Mouse (Mus musculus): ENCODE data around the gene Tnrc18.
"Not testable (repeated sequence)": the region's sequence is repeated elsewhere in the genome, so short reads cannot be mapped to it uniquely, and the experiment has no call there.

The Tnrc18 gene

DNA sequence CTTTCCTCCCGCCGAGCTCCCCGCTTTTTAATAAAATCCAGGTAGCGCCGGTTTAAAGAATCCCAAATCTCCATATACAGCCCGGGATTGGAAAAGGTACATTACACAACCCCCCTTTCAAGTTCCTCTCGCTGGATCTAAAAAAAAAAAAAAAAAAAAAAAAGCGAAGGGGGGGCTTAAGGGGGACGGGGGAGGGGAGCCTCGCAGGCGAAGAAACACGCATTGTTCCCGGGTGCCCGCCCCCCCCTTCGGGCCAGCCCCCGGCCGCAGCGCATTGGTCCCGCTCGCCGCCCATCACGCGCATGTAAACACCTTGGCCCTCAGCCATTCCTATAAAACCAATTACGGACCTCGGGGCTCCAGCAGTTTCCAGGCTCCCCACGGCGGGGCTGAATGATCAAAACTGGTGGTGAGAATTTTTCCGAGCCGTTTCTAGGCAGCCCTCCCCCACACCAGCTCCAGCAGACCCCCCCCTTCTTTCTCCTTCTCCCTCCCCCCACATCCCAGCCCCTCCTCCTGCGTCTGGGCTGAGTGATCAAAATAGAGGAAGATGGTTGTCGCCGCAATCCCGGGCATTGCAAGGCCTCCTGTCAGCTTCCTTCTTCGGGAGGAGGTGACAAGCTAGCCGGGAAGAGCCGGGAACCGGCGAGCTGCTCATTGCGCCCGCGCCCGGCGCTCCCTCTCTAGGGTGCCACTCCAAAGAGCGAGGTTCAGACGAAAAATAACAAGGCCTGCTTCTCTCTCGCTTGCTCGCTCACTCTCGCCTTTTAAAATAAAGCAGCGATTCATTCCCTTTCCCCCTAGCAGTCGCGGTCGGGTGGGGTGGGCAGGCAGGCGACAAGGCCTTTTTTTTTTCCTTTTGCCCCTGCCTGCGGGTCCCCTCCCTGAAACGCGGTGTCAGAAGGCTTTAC, at the start of gene Tnrc18:
Tnrc18 (minus strand) TSS at position 139 of the 911 bp plus-strand sequence.
- DNase-seq = peak; percentile 100

DNA sequence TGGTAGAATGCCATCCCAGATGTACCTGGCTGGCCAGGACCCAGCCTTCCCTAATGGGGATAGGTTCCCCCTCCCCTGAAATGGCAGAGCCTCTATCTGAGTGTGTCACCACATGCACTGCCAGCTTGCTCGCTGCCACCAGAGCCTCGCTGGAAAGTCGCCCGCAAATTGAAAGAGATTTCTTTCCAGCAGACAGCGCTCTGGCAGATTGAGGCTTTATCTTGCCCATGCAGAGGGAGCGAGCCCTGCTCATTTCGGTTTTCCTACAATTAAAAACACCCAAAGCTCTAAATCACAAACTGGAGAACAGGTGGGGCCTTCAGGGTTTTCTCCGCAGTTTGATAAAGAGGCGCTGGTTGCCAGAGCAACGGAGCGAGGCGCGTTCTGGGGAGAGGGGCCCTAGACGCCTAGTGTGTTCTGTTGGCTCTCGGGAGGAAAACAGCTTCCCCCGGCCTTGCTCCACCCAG, 40.3 kb upstream of the Tnrc18 start:
- DNase-seq = peak; percentile 66

DNA sequence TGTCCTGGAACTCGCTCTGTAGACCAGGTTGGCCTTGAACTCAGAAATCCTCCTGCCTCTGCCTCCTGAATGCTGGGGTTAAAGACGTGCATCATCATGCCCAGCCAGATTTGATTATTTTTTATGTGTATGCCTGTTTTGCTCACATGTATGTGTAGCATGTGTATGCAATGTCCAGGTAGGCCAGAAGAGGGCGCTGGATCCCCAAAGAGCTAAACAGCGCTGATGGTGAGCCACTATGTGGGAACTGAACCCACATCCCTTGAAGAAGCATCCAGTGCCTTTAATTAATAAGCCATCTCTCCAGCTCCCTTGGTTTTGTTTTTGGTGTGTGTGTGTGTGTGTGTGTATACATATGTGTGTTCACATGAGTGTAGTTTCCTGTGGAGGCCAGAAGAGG, 38.9 kb upstream of the Tnrc18 start:
- DNase-seq = no peak

DNA sequence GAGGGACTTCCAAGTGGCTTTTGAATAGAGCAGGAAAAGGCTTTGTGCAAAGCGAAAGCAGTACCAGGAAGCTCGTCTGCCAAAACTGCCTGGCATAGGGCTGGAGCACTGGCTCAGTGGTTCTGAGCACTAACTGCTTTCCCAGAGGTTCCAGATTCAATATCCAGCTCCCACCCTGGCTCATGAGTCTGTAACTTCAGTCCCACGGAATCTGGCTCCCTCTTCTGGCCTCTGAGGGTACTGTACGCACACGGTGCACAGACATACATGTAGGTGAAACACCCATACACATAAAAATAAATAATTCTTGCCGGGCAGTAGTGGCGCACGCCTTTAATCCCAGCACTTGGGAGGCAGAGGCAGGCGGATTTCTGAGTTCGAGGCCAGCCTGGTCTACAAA, 37.4 kb upstream of the Tnrc18 start:
- DNase-seq = peak; percentile 38

DNA sequence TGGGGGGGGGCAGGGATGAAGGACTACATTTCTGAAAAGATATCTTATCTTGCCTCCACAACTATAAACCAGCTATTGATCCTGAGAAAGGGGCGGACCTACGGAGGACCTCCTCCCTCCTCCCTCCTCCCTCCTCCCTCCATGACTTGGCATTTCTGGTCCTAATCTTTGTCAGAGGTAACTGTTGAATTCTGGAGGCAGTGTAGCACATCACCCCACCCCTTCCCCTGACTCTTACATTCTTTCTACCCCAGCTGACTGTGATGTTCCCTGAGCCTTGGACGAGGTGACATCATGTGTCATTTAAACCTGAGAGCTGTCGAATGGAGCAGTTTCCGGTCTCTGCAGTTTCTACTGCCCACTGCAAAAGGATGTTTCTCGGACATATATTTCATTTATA, 36.1 kb upstream of the Tnrc18 start:
- DNase-seq = no peak

DNA sequence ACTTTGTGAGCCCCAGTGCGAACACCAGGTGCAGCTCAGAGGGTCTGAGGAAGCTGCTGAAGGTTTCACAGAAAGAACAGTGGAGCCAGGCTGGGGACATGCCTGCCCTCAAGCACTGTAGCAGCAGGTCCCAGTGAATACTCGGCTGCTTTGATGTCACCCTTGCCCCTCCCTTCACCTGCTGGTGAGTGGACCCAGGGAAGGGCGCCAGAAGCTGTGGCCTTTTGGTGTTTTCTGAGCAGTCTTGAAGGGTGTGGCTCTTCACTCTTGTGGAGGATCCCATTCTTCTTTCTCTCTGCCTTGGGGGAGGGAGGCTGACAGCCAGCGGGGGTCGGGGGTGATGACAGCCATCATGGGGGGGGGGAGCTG, 34.2 kb upstream of the Tnrc18 start:
- DNase-seq = no peak

DNA sequence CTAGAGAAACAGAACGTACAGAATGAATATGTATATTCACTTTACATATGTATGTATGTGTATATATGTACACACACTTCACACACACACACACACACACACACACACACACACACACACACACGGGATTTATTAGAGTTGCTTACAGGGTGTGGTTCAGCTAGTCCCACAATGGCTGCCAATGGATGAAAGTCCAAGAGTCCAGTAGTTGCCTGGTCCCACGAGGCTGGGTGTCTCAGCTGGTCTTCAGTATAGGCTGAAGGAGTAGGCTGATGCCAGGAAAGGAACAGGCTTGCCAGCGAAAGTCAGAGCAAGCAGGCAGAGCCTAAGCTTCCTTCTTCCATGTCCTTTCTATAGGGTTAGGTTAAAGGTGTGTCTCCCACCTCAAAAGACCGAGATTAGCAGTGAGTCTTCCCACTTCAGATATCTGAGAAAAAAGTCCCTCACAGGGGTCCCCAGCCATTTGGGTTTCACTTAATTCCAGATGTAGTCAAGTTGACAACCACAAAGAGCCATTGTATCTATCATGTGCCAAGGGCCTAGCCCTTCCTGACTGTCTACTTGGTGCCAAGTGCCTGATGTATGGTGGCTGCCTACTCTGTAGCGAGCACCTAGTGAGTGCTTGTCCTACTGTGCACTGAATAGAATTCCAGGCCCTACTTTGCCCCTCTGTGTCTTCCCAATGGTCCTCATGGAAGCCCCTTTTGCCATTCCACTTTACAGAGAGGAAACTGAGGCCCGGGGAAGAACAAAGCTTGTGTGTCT, 33.6 kb upstream of the Tnrc18 start:
- no peak for DNase-seq

DNA sequence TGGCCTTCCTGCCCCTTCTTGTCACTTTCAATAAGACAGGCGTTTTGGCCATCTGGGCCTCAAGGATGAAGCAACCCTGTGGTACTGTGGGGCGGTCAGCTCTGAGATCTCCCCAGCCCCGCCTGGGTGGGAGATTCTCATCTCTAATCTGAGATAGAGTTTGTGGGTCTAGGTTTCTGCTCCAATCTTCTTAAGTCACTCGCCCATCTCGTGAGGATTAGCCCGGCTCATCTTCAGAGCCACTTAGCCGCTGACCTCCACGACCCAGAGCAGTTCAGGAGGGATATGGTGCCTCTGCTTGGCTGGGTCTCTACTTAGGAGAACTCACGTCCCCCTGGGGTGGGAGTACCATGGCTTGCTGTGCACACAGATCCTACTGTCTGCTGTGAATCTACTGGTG, 33.0 kb upstream of the Tnrc18 start:
- no peak for DNase-seq

DNA sequence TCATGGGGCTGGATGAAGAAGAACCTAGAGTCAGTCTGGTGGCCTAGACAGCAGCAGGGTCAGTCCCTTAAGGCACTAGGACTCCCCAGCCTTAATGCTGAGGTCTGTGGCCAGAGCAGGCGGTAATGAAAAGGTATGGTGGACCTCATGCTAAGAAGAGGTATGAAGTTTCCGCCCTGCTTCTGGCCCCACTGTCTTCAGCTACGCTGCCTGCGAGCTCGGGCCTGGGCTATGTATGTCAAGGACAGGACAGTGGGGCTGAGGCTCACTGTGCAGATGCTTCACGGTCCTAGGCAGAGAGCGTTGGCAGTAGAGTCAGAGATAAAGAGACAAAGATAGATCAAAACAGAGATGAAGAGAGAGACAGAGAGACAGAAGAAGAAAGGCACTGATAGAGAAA, 31.4 kb upstream of the Tnrc18 start:
- no peak for DNase-seq

DNA sequence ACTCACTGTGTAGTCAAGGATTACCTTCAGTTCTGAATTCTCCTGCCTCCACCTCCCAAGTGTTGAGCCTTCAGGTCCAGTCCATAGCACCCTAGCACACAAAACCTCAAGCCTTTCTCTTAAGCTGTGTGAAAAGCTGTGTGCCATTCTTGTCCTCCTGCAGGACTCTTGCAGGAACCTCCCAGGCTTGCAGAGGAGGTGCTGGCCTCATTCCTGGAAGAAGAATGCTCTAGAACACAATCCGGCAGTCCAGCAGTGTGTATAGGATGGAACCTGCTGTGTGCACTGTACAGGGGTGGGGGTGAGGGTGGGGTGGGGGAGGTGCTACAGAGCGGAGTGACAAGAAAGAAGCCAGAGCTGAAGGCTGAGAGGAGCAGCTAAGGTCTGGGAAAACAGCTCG, 30.7 kb upstream of the Tnrc18 start:
- no peak for DNase-seq

DNA sequence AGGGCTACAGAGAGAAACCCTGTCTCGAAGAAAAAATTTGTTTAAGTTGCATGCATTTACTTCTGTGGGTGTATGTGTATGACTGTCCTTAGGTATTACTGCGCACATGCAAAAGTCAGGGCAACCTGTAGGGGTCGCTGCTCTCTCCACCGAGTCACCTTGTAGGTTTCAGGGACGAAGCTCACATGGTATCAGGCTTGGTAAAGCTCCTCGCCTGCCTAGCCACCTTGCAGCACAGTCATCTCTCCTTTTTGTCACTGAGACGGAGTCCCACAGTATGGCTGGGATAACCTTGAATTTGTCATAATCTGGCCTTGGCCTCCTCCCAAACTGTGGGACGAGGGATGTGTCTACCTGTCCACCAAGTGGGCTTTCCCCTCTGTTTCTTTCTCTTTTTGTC, 27.0 kb upstream of the Tnrc18 start:
- DNase-seq = no peak

DNA sequence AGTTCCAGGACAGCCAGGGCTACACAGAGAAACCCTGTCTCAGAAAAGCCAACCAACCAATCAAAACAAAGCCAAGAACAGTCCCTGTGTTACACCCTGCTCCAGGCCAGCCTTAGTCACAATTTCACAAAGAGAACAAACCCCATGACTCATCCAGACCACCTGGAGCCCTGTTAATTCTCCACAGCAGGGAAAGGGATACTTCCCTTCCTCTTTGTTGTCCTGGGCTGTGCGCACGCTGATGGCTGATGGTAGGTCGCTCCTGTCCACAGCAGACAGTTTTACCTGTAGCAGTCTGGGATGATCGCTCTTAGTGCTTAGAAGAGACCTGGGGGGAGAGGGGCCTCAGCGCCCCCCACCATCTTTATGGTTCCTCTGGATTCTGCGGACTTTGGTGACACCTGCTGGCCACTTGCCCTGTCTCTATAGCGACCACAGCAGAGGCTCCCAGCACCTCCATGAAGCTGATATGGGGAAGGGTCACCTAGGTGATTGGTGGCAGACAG, 24.7 kb upstream of the Tnrc18 start:
- DNase-seq = peak; percentile 36

DNA sequence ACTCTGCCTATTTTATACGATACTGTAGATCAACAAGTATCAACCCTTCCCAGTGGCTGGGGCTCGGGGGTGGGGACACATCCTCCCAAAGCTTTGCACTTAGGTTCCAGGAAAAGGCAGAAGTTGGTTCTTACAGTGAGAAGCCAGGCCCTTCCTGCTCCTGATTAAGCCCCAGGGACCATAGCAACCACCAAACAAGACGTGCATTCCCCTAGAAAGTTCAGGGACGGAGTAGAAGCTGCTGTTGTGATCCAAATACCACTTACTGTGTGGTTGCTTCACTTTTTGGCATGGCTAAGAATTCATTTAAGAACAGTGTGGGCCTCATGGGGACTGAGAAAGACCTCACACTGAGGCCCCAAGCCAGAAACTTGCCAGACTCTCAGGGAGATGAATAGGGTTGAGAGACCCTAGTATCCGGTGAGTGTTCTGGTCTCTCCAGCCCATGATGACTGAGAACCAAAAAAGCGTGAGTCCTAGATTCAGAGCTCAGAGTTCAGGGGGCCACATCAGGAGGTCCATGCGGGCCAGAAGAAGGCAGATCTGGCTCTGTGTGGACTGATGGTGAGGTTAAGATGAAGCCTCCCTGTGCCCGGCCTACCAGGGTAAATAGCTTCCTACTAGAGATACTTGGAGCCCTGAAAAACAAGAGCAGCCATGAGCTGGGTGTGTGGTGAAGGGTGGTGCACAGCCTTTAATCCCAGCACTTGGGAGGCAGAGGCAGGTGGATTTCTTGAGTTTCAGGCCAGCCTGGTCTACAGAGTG, 24.1 kb upstream of the Tnrc18 start:
- no peak for DNase-seq

DNA sequence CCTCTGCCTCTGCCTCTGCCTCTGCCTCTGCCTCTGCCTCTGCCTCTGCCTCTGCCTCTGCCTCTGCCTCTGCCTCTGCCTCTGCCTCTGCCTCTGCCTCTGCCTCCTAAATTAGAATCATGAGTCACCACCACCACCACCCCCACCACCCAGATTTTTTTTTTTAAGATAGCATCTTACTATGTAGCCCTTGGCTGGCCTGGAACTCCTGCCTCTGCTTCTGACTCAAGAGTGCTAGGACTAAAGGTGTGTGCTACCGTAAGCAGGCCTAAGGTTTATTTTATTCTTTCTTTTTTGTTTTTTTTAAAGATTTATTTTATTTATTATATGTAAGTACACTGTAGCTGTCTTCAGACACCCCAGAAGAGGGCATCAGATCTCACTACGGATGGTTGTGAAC, 20.0 kb upstream of the Tnrc18 start:
- DNase-seq = not testable (repeated sequence)

DNA sequence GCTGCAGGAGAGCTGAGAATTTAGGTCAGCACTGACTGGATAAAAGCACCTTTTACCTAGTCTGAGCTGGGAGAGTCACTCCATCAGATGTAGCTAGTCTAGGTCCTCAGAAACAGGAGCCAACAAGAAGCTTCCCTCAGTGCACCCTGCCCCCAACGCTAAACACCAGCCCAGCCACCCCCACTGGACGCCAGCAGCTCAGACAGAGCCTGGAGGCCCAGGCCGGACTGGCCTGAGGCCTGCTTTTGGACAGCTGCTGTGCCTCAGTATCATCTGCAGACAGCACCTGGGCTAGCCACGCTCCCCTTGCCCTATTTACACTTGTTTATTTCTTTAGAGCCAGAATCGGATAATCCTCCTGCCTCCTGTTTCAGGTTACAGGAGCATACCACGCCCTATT, 19.4 kb upstream of the Tnrc18 start:
- no peak for DNase-seq

DNA sequence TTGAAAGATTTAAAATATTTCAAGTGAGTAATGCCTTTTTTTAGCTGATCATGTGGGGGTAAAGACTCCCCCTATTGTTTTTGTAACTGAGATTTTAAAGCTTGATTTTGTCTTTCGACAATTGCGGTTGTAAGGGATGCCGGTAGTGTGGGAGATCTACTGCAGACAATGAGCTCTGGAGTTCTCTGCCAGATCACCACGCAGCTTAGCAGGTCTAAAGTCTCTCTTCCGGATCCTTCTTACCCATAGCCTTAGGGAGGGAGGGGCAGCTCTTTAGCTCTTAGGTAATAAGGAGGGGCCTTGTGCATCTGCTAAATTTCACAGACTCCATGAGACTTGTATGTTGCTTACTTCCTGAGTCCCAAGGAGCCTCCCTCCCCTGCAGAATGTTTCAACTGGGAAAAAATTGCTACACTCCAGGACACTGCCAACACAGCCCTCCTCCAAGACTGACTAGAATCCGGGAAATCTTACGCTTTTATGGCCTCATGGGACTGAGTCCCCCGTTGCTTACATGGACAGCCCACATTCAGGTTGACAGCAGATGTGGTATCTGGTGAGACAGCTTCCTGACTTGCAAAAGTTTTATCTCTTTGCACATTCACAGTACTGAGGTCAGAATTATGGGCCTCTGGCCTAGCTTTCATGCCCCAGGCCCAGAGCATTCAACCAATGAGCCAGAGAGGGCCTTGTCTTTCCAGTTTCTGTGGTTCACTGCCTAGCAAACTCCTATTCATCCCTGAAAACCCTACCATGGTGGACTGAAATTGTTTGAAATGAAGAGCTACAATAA, 16.4 kb upstream of the Tnrc18 start:
- DNase-seq = no peak

DNA sequence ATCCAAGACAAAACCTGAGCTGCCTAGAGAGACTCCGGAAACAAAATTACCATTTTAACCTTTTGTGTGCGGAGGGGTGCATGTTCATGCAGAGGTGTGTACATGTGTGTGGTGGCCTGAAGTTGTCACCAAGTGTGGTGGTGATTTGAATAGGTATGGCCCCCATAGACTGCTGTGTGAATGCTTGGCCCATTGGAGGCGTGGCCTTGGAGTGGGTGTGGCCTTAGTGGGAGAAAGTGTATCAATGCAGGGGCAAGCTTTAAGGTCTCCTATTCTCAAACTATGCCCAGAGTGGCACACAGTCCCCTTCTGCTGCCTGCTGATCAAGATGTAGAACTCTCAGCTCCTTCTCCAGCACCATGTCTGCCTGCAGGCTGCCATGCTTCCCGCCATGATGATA, 8.7 kb upstream of the Tnrc18 start:
- no peak for DNase-seq

DNA sequence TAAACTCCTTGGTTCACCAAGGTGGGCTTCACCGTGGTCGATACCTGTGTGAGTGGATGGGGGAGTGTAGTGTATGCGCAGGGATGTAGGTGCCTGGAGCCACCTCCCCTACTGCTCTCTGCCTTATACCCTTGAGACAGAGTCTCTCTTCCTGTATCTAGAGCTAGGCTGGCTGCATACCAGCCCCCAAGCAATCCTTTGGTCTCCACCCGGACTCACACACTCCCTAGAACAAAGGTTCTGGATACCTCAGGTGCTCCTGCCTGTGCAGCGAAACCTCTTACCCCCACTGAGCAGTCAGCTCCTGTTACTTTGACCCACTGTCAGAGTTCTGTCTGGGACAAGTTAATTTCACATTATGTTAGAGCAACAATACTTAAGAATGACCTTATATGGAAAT, 8.2 kb upstream of the Tnrc18 start:
- no peak for DNase-seq

DNA sequence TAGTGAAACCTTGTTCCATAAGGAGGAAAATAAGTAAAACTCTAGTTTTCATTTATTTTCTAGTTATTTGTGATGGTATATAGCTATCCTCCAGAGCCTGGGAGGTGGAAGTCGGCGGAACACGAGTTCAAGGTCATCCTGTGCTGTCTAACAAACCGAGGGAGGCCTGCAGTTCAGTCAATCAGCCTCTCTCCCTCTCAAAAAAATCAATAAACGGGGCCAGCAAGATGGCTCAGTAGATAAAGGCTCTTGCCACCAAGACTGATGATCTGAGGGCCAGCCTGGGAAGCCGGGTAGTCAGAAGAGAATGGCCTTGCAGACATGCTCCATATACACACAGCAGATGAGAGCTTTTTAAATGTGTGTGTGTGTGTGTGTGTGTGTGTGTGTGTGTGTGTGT, 6.6 kb upstream of the Tnrc18 start:
- peak; percentile 44 for DNase-seq

DNA sequence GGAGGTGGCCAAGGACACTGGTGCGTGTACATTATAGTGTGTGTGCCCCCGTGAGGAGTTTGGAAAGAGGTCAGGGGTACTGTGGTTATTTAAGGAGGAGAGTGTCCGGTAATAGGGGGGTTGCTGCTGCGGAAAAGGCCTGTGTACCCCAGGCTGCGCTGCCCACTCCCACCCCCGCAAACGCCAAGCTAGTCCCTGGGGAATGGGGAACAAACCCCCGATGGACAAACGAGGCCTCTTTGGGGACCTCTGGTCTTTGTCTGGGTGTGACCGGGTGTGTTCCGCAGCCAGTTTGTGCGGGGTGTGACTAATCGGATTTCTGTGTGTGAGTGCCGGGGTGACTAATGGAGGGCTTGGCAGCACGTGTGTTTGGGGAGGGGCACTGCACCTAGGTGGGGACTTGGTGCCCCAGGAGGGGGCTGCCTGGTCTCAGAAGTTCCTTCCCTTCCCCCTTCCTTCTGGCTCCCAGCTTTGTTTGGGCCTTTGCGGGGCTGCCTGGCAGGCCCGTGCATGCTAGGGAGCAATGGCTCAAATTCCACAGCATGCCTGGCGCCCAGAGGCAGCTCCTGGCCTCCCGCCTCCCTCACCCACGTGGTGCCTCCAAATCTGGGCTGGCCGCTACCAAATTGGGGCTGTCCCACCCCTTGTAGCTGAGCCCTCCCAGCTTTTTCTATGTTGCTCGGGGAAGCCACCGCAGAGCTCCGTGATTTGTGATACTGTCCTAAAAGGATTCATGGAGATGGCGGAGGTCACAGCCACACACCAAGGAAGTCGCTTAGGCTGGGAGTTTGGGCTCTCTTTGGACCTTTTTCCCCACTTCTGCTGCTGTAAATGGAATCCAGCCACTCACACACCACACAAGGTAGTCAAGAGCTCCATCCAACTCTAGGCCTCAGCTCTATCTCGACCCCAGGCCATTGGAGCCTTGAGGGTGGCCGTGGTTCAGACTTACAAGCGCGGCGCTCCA, 5.9 kb upstream of the Tnrc18 start:
- DNase-seq = peak; percentile 86
